Mouse (Mus musculus): ENCODE data around the gene Chst14.

The Chst14 gene

GRCm38 (mm10) chr2:118926361-118926997, at the start of gene Chst14:
TSS of gene Chst14 (plus strand) at chr2:118926496.
- peak; percentile 57 for DNase-seq (ENCODE audit: low spot score)

DNA sequence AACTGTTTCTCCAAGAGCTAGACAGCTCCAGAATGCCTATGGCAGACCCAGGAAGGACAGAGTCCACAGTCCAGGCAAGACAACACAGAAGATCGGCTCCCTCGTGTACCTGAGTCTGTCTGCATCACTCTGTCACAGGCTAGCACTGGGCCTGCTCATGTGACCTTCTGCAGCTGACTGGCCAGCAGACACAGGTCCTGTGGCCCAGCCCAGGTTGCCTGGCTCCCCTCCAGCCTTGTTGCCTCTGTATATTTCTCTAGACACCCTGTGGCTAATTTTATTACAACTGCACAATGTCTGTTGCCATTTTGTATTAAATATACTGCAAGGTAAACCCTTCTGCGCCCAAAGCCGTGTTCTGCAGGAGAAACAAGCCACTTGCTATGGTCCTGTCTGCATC, 45.3 kb upstream of the Chst14 start:
- DNase-seq (ENCODE audit: low spot score): no peak

DNA sequence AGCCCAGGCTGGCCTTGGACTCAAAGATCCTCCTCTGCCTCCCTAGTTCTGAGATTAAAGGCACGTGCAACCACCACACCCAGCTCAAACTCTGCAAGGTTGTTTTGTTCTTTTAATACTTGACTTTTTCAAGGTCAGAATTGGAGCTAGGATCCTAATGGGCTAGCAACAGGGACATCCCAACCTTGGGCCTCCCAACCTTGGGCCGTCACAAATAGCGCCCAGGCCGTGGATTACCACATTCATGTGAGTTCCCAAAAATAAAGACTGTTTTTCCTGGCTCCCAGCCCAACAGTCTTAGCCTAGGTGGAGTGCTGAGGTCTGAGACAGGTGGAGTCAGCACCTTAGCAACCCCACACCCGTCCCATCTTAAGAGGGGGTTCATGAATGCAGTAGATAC, 44.3 kb upstream of the Chst14 start:
- no peak for DNase-seq (ENCODE audit: low spot score)

DNA sequence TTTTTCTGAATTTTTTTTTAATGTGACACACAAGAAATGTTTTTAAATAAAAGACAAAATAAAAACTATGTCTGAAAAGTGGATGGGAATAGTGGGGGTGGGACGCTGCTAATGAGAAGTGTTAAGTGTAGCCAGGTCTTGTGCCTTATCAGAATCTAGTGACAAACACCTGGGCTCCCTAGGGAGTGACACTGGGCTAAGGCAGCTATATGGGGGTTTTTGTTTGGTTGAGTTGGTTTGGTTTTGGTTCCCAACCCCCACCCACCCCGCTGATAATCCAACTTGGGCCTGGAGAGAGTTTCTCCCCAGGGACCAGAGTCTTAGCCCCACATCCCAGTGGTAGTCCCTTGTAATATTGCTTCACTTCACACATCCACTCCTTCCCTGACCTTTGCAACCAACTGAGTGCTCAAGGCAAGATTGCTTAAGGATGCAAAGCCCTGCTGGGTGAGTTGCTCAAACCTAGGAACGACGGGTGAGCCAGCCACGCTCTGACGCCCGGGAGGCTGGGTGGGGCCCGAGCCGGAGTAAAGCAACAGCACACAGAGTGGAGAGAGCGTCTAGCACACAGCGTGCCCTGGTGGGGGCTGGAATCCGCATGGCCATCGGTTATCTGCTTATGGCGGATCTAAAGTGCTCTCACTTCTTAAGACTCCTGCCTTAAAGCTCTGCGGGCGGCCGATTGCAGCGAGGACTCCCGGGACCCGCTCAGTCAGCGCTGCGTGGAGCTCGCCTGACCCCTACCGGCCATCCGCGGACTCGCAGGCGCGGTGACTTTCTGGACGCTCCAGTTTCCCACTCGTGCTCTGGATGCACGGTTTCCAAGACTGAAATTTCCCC, 43.2 kb upstream of the Chst14 start:
- DNase-seq (ENCODE audit: low spot score): peak; percentile 89

- no peak for DNase-seq (ENCODE audit: low spot score)
Observed at GRCm38 (mm10) chr2:118887440-118887839, 38.9 kb upstream of the Chst14 start.

DNA sequence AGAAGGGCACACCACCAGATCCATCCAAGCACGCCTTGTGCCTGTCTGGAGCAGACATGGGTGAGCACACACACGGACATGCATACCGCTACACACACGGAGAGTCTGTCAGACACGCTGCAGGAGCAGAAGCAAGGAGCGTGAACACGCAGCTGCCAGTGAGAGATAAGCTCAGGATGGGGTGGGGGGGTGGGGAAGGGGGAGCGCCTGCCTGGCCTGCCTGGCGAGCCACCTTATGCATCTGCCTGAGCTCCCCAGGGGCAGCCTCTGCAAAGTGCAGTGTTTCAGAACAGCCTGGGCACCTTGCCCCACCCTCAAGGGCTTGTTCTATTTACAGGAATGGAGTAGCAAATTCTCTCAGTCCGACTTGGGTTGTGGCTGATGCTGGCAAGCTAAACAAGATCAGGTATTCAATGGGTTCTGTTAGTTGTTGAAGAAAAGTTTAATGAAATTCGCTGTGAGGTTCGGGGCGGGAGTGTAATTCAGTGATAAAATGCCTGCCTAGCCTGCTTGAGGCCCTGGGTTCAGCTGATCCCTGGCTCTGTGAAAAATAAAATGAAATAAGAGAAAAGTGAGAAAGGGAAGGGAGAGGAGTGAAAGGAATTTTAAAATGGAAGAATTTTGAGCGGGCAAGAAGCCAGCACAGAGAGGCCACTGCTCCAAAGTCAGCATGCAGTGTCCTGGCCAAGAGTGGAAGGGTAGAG, 38.3 kb upstream of the Chst14 start:
- no peak for DNase-seq (ENCODE audit: low spot score)

DNA sequence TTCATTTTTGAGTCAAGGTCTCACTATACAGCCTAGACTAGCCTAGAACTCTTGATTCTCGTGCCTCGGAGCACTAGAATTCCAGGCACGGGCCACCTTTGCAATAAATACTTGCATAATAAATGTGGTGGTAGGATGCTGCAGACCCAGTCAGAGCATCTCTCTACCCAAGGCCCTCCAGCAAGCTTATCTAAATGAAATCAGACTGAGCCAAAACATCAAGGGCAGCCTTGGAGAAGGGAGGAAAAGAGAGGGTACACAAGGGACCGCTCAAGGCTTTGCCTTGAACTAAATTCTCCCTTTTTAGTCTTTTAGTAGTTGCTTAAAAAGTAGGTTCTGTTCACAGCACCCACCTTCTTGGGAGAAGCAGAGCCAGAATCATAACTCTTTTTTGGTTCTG, 35.1 kb upstream of the Chst14 start:
- no peak for DNase-seq (ENCODE audit: low spot score)

DNA sequence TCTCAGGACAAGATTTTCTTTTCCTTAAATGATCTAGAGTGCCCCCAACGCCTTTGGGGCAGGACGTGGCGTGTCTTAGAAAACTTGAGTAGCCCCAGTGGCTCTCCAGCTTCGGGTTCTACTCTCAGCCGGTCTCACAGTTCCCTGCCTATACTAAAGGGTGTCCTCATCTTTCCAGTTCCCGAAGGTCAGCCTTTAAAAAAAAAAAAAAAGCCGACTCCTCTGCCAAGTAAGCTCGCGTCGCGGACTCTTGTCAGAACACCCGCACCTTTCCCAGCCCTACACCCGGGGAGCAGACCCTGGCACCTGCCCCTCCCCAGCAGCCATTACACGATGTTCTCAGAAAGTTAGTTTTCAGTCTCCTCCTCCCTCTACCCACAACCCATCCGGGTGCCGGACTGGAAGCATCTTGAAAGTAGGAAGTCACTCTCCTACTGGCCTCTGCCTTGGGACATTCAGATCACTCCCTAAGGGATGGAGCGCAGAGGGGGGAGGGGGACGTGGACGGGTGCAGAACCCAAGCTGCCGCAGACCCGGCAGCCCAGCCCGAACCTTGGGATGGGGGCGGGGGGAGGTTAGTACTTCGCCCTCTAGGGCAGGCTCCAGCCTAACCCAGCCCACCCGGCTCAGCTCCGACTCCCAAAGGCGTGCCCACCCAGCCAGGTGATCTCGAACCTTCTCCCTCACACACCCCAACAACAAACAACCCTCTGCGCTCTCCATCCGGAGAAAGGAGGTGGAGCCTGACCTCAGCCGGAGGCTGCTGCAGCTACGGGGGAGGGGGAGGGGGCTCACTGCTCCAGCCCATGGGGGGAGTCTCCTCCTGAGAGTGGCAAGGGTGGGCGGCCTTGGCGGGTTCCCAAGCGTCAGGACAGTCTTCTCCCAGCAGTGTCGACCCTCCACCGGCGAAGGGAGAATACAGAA, 30.0 kb upstream of the Chst14 start:
- DNase-seq (ENCODE audit: low spot score): no peak

- DNase-seq (ENCODE audit: low spot score): no peak
Observed at GRCm38 (mm10) chr2:118896914-118897291, 29.4 kb upstream of the Chst14 start.

GRCm38 (mm10) chr2:118897392-118897791, 28.9 kb upstream of the Chst14 start:
- no peak for DNase-seq (ENCODE audit: low spot score)

DNA sequence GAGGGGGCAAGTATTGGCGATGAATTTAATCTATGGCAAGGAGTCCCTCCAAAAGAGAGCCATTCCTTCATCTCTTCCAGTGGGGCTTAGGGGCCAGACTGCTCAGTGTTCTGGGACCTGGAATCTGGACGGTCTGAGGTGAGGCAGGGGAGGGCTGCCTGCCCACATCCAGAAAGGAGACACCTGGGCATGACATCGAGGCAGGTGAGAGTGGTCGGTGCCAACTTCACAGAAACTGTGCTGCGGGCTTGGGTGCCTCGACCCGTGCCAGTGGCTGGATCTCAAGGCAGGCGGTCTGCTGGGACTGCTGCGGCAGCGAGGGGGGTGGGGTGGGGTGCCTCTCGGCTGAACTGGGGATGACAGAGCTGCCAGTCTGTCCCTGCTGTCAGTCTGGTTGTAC, 28.5 kb upstream of the Chst14 start:
- no peak for DNase-seq (ENCODE audit: low spot score)

- no peak for DNase-seq (ENCODE audit: low spot score)
Observed at GRCm38 (mm10) chr2:118898771-118899170, 27.5 kb upstream of the Chst14 start.

DNA sequence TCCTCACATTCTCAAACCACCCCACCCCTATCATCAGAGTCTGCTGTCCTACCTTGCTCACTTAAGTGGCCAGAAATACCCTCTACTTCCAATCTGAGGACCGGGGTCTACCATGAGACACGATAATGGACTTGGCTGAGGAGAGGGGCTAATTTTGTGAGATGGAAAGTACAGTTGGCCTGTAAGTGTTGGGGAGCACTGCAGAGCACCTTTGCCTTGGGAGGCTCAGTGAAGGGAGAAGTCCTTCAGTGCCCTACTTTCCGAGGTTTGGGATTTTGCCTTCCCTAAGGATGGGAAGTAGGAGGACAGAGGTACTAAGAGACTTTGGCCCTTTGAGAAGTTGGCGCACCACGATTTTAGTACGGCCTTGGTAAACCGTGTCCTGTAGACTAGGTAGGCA, 27.0 kb upstream of the Chst14 start:
- no peak for DNase-seq (ENCODE audit: low spot score)

- no peak for DNase-seq (ENCODE audit: low spot score)
Observed at GRCm38 (mm10) chr2:118899981-118900825, 26.1 kb upstream of the Chst14 start, which contains the start of gene Bahd1. TSS of gene Bahd1 (plus strand) at chr2:118900377.

DNA sequence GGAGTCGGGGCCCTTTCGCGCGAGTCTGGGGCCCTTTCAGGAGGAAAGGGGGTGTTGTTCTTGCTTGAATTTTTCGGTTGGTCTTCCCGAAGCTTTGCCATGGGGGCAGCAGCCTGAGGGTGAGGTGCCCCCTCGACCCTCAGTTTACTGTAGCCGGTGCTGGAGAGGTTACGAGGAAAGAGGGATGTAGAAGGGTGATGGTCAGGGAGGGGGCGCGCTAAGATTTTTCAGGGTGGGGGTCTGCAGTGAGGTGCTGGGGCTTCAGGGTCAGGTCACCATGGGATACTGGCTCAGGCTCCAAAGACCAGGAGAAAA, 25.5 kb upstream of the Chst14 start:
- DNase-seq (ENCODE audit: low spot score): no peak

DNA sequence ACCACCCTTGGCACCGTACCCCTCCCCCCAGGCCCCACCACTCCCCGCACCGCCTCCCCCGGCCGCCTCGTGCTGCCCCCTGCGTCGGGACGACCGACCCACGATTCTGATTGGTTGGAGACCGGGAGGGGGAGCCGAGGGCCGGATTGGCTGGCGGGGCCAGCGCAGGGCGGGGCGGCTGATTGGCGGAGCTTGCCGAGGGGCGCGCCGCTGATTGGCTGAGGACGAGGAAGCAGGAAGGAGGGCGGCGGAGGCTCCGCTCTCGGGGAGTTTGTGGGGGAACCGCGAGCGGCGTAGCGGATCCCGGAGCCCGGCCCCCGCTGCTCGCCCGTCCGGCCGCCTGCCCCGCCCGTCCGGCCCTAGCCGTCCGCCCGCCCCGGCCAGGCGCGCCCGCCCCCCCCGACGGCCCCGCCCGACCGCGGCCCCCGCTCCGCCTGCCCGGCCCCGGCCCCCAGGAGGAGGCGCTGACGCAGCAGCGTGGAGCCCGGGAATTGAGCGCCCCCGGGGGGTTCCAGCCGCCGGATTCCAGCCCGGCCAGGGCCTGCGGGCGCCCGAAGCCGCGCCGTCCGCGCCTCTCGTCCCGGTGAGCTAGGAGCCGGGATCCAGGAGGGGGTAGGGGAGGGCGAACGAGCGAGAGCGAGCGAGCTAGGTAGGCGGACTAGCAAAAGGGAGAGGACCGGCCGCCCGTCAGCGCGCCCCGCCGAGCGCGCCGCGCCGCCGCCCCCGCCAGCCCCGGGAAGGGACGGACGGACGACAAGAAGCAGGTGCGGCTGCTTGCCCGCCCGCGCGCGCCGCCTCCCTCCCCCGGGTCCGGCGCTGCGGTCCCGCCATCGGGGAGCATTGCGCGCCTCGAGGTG, 24.9 kb upstream of the Chst14 start:
- DNase-seq (ENCODE audit: low spot score): peak; percentile 93

DNA sequence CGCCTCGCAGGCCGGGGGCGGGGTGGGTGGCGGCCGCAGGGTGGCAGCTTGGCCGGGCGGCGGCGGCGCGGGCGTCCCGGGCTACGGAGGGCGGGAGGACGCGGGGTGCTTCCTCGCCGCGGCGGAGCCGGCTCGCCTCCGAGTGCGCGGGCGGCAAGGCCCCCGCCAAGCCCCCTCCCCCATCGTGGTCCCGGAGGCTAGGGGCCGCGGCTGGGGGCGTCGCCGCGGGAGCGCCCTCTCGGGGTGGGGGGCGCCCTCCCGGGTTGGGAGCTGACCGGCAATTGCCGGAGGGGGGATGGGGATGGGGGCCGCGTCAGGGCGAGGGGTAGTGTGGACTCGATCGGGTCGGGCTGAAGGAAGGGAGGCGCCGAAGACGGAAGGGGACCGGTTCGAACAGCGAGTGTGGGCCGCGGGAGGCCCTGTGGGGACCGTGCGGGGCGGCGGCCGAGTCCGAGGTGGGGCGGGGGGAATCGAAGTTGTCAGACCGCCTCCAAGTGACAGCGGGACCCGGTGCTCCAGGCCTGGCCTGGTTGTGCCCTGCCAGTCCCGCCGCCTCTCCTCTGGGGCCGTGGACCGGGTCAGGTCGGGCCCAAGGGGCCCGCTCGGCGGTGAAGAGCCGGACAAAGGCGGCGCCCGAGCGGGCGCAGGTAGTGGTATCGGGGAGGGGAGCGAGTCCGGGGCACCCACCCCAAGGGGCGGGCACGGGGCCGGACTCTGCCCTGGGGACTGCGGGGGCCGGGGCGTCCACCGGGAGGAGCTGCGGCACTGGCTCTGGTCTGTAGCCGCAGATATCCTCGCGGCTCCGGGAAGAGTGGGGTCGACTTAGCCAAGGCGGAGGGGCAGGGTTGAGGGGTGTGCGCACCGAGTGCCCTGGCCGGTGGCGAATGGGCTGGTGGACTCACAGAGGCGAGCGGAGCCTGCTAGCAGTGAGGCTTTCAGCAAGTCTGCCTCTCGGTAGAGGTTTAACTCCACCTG, 24.0 kb upstream of the Chst14 start:
- DNase-seq (ENCODE audit: low spot score): peak; percentile 23

GRCm38 (mm10) chr2:118903333-118903741, 23.0 kb upstream of the Chst14 start:
- no peak for DNase-seq (ENCODE audit: low spot score)
